Mouse (Mus musculus): ENCODE measurements around the gene Epor.

Gene Epor

DNA sequence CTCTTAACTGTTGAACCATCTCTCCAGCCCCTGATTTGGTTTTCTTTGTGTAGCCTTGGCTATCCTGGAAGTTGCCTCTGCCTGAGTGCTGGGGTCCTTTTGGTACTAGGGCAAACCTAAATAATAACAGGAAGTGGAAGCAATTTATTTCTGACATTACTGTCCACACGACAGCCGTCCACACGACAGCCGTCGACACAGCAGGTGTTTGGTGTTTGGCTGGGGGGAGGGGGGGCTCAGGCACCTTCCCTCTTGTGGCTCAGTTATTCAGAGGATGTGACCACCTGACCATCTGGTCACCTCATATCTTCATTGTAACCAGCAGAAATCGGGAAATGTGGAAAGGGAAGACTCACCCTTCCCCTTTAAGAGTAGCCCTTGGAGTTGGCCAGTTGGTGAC lies 5.6 kb upstream of the Epor start:
- DNase-seq (ENCODE audit: low read depth, low spot score) = no peak

DNA sequence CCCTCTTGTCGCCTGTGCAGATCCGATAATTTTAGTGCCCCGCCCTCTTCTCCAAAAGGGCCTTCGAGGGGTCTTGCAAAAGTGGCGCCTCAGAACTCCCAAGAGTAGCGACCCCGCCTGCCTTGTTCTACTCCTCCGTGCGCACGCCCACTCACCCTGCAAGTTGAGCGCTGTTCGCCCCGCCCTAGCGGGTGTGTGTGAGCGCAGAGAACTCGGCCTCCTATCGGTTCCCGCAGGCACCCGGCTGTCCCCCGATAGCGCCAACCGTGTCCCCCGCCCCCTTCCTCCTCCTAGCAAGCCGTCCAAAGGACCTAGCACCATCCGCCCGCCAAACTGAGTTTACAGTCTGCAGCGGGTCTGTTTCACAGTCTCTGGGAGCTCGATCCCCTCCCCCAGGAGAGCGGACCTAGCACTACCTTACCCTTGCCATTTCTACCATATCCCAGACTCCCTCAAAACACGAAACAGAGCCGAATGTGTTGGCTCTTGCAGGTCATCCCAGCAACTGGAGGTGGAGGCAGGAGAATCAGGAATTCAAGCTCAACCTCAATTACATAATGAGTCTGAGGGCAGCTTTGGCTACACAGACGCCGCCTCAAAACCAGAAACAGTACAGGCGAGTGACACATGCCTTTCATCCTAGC lies 768 bp downstream of the Epor start:
- peak; percentile 66 for DNase-seq (ENCODE audit: low read depth, low spot score)

DNA sequence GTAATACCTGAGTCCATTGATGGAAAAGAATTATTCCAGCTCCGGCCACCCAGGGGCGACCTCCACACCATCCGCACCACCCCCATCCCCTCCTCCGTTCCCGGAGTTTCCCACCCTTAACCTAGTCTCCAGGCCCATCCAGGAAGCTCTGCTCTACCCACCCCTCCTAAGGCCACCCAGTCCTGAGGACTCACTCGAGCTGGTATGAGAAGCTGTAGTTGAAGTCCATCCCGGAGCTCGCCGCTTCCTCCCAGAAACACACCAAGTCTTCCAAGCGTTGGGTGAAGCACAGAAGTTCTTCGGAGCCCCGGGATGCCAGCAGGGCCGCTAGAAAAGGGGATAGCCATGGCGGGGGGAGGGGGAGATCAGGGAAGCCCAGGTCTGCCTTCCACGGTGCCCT lies 1.3 kb downstream of the Epor start:
- no peak for DNase-seq (ENCODE audit: low read depth, low spot score)

DNA sequence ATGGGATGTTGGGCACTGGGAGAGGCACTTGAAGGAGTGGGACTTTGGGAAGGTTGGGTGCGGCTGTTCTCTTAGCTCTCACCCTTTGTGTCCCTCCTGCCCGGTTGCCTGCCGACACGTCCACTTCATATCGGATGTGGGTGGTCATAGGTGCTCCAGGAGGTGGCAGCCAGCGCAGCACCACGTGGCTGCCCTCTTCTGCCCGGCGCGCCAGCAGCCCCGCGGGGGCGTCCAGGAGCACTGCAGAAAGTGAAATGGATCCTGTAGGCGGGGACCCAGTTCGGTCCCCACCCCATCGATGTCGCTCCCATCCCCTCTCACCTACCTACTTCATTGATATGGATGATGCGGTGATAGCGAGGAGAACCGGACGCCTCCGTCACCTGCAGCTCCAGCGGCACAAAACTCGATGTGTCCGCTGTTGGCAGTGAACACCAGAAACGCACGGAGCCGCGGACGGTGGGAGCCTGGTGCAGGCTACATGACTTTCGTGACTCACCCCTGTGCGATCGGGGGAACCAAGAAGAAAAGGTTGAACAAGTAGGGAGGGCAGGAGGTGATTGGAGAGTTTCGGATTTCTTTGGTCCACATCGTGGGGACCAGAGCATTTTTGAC lies 1.8 kb downstream of the Epor start:
- no peak for DNase-seq (ENCODE audit: low read depth, low spot score)

DNA sequence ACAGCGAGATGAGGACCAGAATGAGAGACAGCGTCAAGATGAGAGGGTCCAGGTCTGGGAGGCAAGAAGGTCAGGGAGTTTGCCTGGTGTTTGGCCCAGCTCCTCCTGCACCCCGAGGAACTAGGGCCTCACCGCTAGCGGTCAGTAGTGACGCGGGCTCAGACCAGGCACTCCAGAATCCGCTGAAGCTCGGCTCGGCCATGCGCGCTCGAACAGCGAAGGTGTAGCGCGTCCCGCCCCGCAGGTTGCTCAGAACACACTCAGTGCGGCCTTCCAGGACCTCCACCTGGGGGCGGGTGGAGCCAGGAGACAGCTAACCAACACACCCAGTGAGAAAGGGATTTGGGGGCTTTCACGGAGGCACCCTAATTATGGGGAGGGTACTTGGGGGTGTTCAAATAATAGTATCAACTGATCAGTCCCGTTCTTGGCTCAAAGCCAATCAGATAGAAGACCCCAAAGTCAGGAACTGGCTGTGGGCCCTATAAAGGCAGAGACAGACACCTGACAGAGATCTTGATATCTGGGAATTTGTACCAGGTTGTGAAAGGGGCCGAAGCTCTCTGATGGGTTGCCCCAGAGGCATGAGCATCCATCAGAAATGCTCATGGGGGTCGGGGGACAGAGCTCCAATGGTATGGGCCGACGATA lies 2.6 kb downstream of the Epor start:
- DNase-seq (ENCODE audit: low read depth, low spot score) = no peak

DNA sequence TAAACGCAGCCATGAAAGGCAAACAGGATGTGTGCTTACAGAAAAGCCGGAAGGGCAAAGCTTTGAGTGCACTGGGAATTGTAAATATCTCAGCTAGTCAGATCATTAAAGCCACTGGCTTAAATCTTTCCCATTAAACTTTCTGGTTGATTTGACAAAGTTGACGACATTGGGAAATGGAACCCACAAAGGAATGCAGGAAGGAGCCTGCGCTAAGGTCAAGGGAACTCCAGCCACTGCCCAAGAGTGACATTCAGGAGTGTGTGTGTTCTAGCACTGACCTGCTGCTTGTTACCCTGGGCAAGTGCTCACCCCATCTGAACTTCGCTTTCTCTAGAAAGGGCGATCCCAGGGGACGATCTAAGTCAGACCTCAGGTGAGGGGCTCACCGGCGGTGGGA lies 3.2 kb downstream of the Epor start:
- DNase-seq (ENCODE audit: low read depth, low spot score) = no peak

DNA sequence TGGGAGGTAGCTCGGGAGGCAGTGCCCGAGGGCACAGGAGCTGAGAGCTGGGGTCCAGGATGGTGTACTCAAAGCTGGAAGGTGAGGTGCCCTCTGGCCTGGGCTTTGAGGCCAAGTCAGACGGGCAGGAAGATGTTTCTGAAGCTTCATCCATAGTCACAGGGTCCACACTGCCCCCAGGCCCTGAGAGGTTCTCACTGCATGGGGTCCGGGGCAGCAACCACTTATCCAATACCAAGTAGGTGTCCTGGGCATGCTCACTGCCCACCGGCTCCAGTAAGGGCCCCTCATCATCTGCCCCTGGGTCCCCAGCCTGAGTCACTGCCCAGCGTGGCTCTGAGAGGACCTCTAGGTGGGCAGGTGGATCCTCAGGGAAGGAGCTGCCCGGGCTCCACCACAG lies 4.1 kb downstream of the Epor start:
- no peak for DNase-seq (ENCODE audit: low read depth, low spot score)

DNA sequence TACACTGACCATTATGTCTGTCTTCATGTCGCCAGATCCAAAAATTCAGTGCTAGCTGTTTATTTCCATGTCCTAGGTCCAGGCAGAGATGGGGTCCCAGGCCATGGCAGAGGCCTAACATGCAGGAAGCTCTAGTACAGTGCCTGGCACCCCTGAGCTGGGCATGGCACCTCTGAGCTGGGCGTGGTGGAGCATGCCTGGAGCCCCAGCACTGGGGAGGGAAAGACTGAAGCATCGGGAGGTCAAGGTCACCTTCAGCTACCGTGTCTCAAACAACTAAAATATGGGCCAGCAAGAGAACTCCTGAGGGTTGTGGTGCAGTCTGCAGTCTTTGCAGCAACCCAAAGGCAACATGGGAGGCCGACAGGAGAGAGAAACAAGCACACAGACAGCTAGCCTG lies 4.9 kb downstream of the Epor start:
- no peak for DNase-seq (ENCODE audit: low read depth, low spot score)

DNA sequence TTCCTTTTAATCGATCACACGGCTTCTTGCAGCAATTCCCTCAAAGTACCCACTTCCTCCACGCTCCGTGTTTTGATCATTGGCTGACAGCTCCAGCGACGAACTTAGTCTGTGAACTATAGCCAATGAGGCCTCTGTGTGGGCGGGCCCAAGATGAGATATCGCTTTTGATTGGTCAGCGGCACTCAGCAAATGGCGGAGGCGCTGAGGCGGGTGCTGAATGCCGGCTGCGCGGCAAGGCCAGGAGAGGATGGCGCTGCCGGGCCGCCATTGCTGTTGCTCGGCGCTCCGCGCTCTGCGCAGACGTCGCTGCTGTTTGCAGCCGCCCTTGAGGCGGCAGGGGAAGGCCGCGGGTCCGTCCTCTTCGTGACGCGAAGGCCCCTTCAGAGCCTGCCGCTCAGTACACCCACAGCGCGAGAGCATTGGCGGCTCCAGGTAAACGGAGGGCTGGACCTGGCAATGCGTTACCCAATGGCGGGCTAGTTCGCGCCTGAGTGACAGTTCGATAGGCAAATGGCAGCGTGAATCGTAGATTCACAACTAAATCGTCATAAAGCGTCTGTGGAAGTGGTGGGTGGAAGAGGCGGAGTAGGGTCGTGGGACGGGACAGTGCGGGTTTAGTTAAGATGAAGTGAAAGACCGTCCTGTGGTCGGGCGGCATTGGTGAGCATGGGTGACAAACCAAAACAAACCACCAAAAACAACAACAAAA lies 7.6 kb downstream of the Epor start, which contains the start of gene Swsap1:
Gene Swsap1 (plus strand): TSS at position 186 of the 712 bp plus-strand sequence.
- peak; percentile 98 for DNase-seq (ENCODE audit: low read depth, low spot score)

DNA sequence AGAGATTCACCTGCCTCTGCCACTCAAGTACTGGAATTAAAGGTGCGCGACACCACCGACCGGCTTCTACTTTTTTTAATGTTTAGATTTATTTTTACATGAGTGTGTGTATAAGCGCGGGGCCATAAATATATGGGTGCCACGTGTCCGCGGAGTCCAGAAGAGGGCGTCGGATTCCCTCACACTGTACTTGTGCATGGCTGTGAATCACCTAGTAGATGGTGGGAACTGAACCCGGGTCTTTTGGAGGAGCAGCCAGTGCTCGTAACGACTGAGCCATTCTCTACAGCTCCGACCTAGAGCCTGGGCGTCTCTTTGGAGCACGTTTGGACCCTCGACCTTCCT lies 8.1 kb downstream of the Epor start:
- DNase-seq (ENCODE audit: low read depth, low spot score) = no peak

DNA sequence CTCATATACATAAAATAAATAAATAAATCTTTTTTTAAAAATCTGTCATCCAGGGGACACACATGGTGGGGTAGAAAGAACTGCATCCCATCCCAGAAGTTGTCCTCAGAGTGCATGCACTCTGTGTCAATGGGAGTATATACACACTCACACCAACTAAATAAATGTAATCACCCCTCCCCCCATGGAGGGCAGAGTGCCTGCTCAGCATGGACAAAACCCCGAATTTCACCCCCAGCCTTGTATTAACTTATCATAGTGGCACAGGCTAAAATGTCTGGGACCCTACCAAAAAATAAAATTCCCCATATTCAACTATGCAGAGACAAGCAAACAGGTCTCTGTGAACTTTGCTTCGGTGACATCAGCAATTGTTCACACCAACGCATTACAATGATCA lies 8.7 kb downstream of the Epor start:
- DNase-seq (ENCODE audit: low read depth, low spot score) = no peak

DNA sequence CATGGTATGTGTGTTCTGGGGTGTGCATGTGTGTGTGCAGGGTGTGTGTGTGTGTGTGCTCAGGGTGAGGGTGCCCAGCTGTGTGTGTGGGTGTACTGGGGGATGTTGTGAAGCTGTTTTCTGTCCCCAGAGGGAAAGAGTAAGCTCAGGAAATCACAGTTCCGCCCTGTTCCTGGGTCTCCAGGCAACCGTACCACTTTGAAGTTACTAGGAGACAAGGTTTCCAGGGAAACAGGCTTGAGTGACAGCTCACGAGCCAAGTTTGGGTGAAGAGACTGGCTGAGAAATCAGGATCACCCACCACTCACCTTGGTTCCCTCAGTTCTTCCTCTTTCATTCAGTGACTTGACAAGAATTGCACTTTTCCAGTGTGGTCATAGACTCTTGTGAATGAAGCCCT lies 9.7 kb downstream of the Epor start:
- no peak for DNase-seq (ENCODE audit: low read depth, low spot score)

DNA sequence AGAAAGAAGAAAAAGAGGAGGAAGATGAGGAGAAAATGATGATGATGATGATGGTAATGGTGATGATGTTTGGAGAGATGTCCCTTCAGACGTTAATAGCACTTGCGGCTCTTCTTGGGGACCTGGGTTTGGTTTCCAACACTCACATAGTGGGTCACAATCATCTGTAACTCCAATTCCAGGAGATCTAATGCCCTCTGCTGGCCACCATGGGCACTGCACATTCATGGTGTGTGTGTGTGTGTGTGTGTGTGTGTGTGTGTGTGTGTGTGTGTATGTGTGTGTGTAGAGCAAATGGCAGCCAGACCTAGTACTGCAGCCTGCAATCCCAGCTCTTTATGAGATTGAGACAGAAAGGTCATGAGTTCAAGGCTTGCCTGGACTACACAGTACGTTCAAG lies 11.3 kb downstream of the Epor start:
- DNase-seq (ENCODE audit: low read depth, low spot score) = no peak

DNA sequence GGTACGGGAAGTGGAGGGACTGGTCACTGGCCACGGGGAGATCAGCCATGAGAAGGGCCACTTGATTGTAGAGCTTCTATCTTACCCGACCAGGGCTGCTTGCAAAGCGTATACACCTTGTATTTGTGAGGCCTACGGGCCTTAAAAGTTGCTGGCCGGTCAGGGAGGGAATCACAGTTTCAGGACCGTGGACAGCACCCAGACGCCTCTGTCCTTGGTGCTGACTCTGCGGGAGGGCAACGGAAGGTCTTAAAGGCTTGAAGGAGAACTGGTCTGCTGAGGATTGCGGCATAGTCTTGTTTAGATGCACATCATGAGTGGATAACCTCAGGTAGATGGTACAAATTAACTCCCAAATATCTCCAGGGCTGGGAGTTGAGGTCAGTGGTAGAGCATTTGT lies 13.0 kb downstream of the Epor start:
- DNase-seq (ENCODE audit: low read depth, low spot score) = peak; percentile 82

DNA sequence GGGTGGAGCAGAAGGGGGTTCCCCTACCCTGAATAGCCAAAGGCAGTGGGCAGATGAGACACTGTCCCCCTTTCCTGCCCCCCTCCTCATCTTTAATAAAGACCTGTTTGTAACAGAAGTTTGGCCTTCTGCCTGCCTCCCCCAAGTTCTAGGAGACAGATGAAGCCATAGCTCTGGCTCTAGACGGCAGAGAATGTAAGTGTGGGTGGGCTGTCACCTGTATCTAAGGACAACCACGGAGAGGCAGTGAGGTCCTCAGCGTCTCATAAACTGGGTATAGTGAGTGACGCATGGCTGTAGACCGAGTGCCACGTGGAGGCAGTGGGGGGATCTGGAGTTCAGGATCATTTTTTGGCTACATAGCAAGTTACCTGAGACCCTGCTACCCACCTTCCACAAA lies 14.5 kb downstream of the Epor start:
- DNase-seq (ENCODE audit: low read depth, low spot score) = no peak

DNA sequence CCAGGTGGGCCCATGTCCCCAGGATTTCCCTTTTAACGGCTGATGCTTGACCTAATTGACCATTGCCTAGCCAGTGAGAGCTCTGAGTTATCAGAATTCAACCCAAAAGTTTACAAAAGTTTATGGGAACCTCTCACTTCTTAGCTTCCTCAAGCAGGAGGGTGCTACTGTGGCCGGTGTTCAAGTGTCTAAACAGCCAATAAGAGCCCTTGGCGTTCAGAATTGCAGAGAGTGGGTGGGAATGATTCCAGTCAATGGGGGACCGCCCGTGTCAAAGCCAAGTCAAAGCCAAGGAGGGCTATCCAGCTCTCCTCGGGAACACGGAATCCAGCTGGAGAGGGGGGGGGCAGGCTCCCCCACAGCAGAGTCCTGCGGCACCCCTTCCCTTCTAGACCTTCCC lies 15.2 kb downstream of the Epor start:
- no peak for DNase-seq (ENCODE audit: low read depth, low spot score)

DNA sequence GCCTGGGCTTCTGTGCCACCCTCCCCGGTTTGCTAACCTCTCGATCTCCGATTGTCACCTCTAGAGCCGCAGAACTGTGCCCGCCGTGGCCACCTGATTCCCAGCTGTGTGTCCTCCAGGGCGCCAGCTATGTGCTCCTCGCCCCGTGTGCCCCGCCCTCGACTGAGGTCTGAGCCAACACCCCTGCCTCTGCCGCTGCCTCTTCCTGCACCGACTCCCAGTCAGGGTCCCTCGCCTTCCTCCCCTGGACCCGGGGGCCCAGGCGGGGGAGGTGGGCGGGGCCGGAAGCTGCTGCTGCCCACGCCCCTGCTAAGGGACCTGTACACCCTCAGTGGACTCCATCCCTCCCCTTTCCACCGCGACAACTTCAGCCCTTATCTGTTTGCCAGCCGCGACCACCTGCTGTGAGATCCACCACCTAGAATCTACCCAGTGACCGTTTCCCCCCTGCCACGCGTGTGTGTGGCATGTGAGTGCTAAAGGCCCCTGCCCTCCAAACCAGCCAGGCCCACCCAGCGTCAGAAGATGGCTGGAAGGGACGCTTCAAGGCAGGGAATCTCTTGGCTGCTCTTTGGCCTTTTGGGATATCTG lies 15.7 kb downstream of the Epor start:
- no peak for DNase-seq (ENCODE audit: low read depth, low spot score)

DNA sequence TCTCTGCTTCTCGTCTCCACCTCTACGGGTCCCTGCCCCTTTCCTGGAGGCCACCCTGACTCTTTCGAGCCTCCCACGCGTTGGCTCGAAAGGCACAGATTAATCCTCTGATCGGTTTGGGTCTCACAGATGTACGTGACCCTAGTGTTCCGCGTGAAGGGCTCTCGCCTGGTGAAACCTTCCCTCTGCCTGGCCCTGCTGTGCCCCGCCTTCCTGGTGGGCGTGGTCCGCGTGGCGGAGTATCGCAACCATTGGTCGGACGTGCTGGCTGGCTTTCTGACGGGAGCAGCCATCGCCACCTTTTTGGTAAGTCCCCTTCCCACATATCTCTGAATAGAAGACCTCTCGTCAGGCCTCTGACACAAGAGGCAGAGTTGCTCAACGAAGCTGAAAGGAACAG lies 19.0 kb downstream of the Epor start:
- no peak for DNase-seq (ENCODE audit: low read depth, low spot score)

DNA sequence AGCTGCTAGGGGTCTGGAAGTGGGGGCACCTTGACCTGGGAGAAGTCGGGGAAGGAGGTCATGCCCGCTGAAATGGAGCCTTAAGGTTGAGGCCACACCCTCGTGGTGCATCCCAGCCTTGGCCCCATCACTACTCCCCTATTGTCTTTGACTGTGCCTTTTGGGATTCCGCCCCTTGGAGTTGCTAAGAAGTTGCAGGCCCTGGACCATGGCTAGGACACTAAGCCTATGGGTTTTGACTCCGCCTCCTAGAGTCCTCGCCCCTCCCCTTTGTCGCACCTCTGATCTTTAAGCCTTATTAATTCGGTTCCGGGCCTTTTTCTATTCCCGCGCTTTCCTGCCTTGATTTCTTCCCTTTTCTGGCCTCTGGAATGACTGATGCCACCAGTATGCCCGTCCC lies 19.7 kb downstream of the Epor start:
- DNase-seq (ENCODE audit: low read depth, low spot score) = no peak

DNA sequence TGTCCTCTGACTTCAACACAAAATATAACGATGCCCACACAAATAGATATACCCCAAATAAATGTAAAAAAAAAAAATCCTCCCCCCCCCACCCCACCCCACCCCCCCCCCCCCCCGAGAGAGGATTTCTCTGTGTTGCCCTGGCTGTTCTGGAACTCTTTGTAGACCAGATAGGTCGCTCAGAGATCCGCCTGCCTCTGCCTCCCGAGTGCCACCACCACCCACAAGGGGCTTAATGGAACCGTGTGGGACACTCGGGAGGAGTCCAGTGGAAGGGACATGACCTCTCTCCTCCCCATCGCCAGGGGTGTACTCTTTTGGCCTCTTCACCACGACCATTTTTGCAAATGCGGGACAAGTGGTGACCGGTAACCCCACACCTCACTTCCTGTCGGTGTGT lies 20.3 kb downstream of the Epor start:
- no peak for DNase-seq (ENCODE audit: low read depth, low spot score)

DNA sequence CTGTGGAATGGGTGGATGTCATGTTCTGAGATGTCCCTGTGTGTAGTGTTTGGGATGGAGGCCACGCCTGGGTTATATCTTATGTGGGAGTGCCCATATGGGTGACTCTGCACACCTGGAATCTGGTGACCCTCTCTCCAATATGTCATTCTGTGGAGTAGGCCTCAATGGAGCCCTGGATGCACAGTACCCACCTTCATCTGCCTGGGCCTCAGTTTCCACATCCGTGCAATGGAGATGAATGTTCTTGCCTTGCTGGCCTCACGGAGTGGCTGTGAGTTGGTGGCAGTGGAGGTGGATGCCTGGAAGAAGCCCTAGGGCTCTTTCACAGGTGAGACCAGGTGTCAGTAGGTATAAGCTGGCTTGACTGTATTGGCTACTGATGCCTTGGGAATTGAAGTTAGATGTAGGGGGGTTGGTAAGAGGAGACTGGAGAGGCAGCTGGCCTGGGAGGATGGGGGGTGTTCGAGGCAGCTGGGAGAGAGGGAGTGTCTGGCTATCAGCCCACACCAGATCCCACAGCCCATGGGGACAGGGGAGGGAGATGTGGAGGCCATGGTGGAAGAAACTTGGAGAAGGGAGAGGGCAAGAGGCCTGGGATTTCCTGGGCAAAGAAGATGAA lies 25.0 kb downstream of the Epor start:
- DNase-seq (ENCODE audit: low read depth, low spot score) = no peak

DNA sequence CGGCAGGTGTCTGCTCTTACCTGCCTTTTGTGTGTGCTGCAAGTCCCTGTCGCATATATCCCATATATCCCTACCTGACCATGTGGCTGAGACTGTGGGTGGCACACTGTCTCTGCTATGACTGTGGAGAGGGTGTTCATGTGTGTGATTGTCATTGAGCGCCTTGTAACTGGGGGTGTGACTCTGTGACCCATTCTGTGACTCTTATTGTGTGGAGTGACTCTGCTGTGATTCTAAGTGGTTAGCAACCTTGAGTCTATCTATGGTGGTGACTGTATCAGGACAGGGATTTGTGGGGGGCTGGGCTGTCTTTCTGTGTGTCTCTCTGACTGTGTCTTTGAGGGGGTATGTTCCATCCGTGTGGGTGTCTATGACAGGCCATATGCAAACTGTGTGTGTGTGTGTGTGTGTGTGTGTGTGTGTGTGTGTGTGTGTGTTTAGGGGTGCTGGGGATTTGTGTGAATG lies 25.6 kb downstream of the Epor start:
- DNase-seq (ENCODE audit: low read depth, low spot score) = no peak

Measured in forelimb bud, embryonic 11.5 days (tissue).